Mouse (Mus musculus) myocyte (in vitro differentiated cells): ENCODE data around the gene Foxg1. TPM values are rescaled to one million over a fixed set of nuclear protein-coding genes. Genes with fewer than 3 reads are reported as not detected.

Experiments used
- H3K27me3 ChIP-seq: one replicate; pipeline ENCODE4 v1.6.1; 2011; ENCODE audit not compliant: control insufficient read depth, insufficient read depth, insufficient read length
- H3K36me3 ChIP-seq: one replicate; pipeline ENCODE4 v1.6.1; 2011; ENCODE audit not compliant: control insufficient read depth, insufficient read depth
- H3K4me2 ChIP-seq: one replicate; pipeline ENCODE4 v1.6.1; 2011; ENCODE audit warnings: low read depth, control low read depth
- H3K4me3 ChIP-seq: one replicate; pipeline ENCODE4 v1.5.1; 2011; ENCODE audit warnings: mild to moderate bottlenecking, control low read depth, moderate library complexity
- H3K79me2 ChIP-seq: one replicate; pipeline ENCODE4 v1.6.1; 2011; ENCODE audit not compliant: control insufficient read depth, insufficient read depth
- H3ac ChIP-seq: one replicate; pipeline ENCODE4 v1.6.1; 2011; ENCODE audit not compliant: control insufficient read depth, insufficient read length
- CEBPB ChIP-seq: IDR thresholded peaks from 2 replicates; pipeline ENCODE4 v1.6.1; 2011; ENCODE audit warnings: mild to moderate bottlenecking, moderate library complexity; ENCODE audit not compliant: poor library complexity, insufficient read depth, severe bottlenecking
- E2F4 ChIP-seq: IDR thresholded peaks from one replicate; pipeline ENCODE4 v1.6.1; 2011; ENCODE audit warnings: mild to moderate bottlenecking, control low read depth, moderate library complexity; ENCODE audit not compliant: insufficient read depth
- MAX ChIP-seq: IDR thresholded peaks from one replicate; pipeline ENCODE4 v1.6.1; 2011; ENCODE audit warnings: low read depth, mild to moderate bottlenecking, control low read depth
- MYOD1 ChIP-seq, 3 experiments: IDR thresholded peaks; one replicate each; pipeline ENCODE4 v1.6.1; 2011; ENCODE audit warnings: control low read depth in 2 of 3, low read depth in 2 of 3, mild to moderate bottlenecking in 2 of 3, moderate library complexity in 1 of 3; ENCODE audit not compliant: insufficient read length in 2 of 3, control insufficient read depth in 1 of 3
- MYOG ChIP-seq, 3 experiments: IDR thresholded peaks; one replicate each; pipeline ENCODE4 v1.6.1; 2011; ENCODE audit warnings: control low read depth in 2 of 3, low read depth in 2 of 3, mild to moderate bottlenecking in 2 of 3; ENCODE audit not compliant: insufficient read length in 2 of 3, control insufficient read depth in 1 of 3, insufficient read depth in 1 of 3
- POLR2A ChIP-seq: IDR thresholded peaks from one replicate; pipeline ENCODE4 v1.6.1; 2011; ENCODE audit warnings: low read depth, mild to moderate bottlenecking, control low read depth, moderate library complexity; ENCODE audit not compliant: insufficient read length
- POLR2AphosphoS2 ChIP-seq: IDR thresholded peaks from one replicate; pipeline ENCODE4 v1.6.1; 2011; ENCODE audit warnings: low read depth, control low read depth; ENCODE audit not compliant: insufficient read length
- REST ChIP-seq: IDR thresholded peaks from one replicate; pipeline ENCODE4 v1.6.1; 2011; ENCODE audit warnings: mild to moderate bottlenecking, control low read depth, moderate library complexity; ENCODE audit not compliant: insufficient read depth, insufficient read length
- SRF ChIP-seq: IDR thresholded peaks from one replicate; pipeline ENCODE4 v1.6.1; 2011; ENCODE audit warnings: low read depth; ENCODE audit not compliant: control insufficient read depth, insufficient read length
- TCF12 ChIP-seq: IDR thresholded peaks from one replicate; pipeline ENCODE4 v1.6.1; 2011; ENCODE audit warnings: mild to moderate bottlenecking, control low read depth; ENCODE audit not compliant: poor library complexity, insufficient read depth, severe bottlenecking
- TCF3 ChIP-seq: IDR thresholded peaks from one replicate; pipeline ENCODE4 v1.6.1; 2011; ENCODE audit warnings: low read depth, control low read depth; ENCODE audit not compliant: insufficient read length
- USF1 ChIP-seq: IDR thresholded peaks from one replicate; pipeline ENCODE4 v1.6.1; 2011; ENCODE audit warnings: low read depth, mild to moderate bottlenecking, control low read depth, moderate library complexity
- polyA plus RNA-seq: library from polyadenylated mRNA; unstranded; fragments of >200 nt; fragmentation: generic; extraction: Trizol; gene quantifications from one replicate; pipeline ENCODE4 v1.2.1, GENCODE M21; 2012; ENCODE audit warnings: missing spikeins

Gene Foxg1
- not detected for polyA plus RNA-seq

- no peak within 1 kb of the TSS for H3K4me3 ChIP-seq
- no peaks in the 10 kb centered on the region for H3K27me3 ChIP-seq
- H3K4me2 ChIP-seq: no peak within 1 kb of the TSS
- H3K79me2 ChIP-seq: no peaks in the 10 kb centered on the region
- TF ChIP-seq TCF12: no peak
- no peak for TF ChIP-seq MYOD1 (IDR thresholded peaks at IDR 0.05; ENCODE audit: control insufficient read depth in 1 of 3, insufficient read length in 2 of 3, low read depth in 2 of 3)
- TF ChIP-seq E2F4: no peak
- no peak for TF ChIP-seq MAX
- no peak for TF ChIP-seq MYOG (IDR thresholded peaks at IDR 0.05; ENCODE audit: control insufficient read depth in 1 of 3, insufficient read depth in 1 of 3, insufficient read length in 2 of 3, low read depth in 2 of 3)
- no peak for TF ChIP-seq POLR2A
- TF ChIP-seq SRF: no peak
- TF ChIP-seq CEBPB: no peak
- no peak for TF ChIP-seq POLR2AphosphoS2
- no peak for TF ChIP-seq USF1
- TF ChIP-seq TCF3: no peak
- no peak for TF ChIP-seq REST
- H3K36me3 ChIP-seq: no peaks in the 10 kb centered on the region
- no peak within 1 kb of the TSS for H3ac ChIP-seq
These were observed at the start of gene Foxg1 for GRCm38 (mm10) chr12:49382565-49383520. TSS of gene Foxg1 (plus strand) at chr12:49382660.

GRCm38 (mm10) chr12:49349697-49350096 lies 32.8 kb upstream of the Foxg1 start:
- TF ChIP-seq REST (no peak), MAX (no peak), TCF3 (no peak), POLR2A (no peak), E2F4 (no peak), USF1 (no peak), POLR2AphosphoS2 (no peak), MYOG (IDR thresholded peaks at IDR 0.05; ENCODE audit: control insufficient read depth in 1 of 3, insufficient read depth in 1 of 3, insufficient read length in 2 of 3, low read depth in 2 of 3) (no peak), CEBPB (no peak), TCF12 (no peak), MYOD1 (IDR thresholded peaks at IDR 0.05; ENCODE audit: control insufficient read depth in 1 of 3, insufficient read length in 2 of 3, low read depth in 2 of 3) (no peak), SRF (no peak)
- Histone ChIP-seq H3K4me3 (no peak overlapping the region), H3K4me2 (no peak overlapping the region), H3K36me3 (no peaks in the 10 kb centered on the region), H3K79me2 (no peaks in the 10 kb centered on the region), H3K27me3 (no peaks in the 10 kb centered on the region), H3ac (no peak overlapping the region)

- TF ChIP-seq POLR2A (no peak), TCF3 (no peak), POLR2AphosphoS2 (no peak), MYOG (IDR thresholded peaks at IDR 0.05; ENCODE audit: control insufficient read depth in 1 of 3, insufficient read depth in 1 of 3, insufficient read length in 2 of 3, low read depth in 2 of 3) (no peak), SRF (no peak), MAX (no peak), CEBPB (no peak), MYOD1 (IDR thresholded peaks at IDR 0.05; ENCODE audit: control insufficient read depth in 1 of 3, insufficient read length in 2 of 3, low read depth in 2 of 3) (no peak), REST (no peak), TCF12 (no peak), USF1 (no peak), E2F4 (no peak)
- no peaks in the 10 kb centered on the region for H3K27me3 ChIP-seq
These were observed 13.5 kb upstream of the Foxg1 start for GRCm38 (mm10) chr12:49368931-49369330.

GRCm38 (mm10) chr12:49372170-49372569 lies 10.3 kb upstream of the Foxg1 start:
- Histone ChIP-seq H3K27me3 (no peaks in the 10 kb centered on the region), H3K4me2 (no peak overlapping the region), H3ac (no peak overlapping the region), H3K79me2 (no peaks in the 10 kb centered on the region), H3K4me3 (no peak overlapping the region), H3K36me3 (no peaks in the 10 kb centered on the region)
- TF ChIP-seq POLR2AphosphoS2 (no peak), MAX (no peak), TCF3 (no peak), SRF (no peak), MYOD1 (IDR thresholded peaks at IDR 0.05; ENCODE audit: control insufficient read depth in 1 of 3, insufficient read length in 2 of 3, low read depth in 2 of 3) (no peak), USF1 (no peak), POLR2A (no peak), CEBPB (no peak), TCF12 (no peak), E2F4 (no peak), MYOG (IDR thresholded peaks at IDR 0.05; ENCODE audit: control insufficient read depth in 1 of 3, insufficient read depth in 1 of 3, insufficient read length in 2 of 3, low read depth in 2 of 3) (no peak), REST (no peak)

More at GRCm38 (mm10) chr12:49368931-49369330, 13.5 kb upstream of the Foxg1 start:
- H3K4me2 ChIP-seq: no peak overlapping the region
- H3K4me3 ChIP-seq: no peak overlapping the region
- no peak overlapping the region for H3ac ChIP-seq
- H3K36me3 ChIP-seq: no peaks in the 10 kb centered on the region
- H3K79me2 ChIP-seq: no peaks in the 10 kb centered on the region
